Comparison of ENCODE assay signal across 1 mouse cellular context in the genomic region with DNA sequence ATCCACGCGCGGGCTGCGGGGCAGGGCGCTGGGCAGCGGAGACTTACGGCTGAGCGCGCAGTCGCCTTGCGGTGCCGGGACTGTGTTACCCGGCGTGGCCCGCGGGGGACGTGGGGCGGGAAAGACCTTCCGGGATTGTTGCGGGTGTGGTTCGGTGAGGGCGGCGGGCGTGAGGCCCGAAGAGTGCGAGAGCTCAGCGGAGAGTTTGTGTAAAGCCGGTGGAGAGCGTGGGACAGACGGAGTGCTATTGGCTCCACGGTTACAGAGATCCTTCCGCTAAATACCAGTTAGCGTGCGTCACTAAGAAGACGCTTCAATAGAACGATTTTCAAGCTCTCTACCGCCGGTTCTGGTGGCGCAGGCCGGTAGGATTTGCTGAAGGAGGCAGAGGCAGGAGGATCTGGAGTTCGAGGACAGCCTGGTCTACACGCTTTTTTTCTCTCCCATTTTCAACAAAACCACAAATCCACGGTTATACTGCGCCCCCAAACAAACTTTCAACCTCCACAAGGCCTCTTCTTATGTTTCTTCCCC.
TF ChIP-seq lines count a peak whose summit lies in the region.

No protein-coding gene starts in this region.

TF ChIP-seq in MEL, 35 proteins besides CTCF, POLR2A, EP300 and RAD21 (continued from another document):
- TF ChIP-seq ETS1 (IDR thresholded peaks at IDR 0.05; ENCODE audit: low read depth, low read length) (0 out of 2 replicates have a peak, but pooled peaks have one; percentile 38), NELFE (IDR thresholded peaks at IDR 0.05; ENCODE audit: low read depth, low read length) (peak; percentile 46), GABPA (IDR thresholded peaks at IDR 0.05; ENCODE audit: low read depth, low read length) (no peak), TBP (IDR thresholded peaks at IDR 0.05; ENCODE audit: low read depth, low read length) (peak; percentile 99), JUND (IDR thresholded peaks at IDR 0.05; ENCODE audit: low read depth, low read length) (no peak), KAT2A (conservative IDR thresholded peaks at IDR 0.05; ENCODE audit: low read depth, low read length) (peak; percentile 67; the same call in 1 of the 2 replicates), BHLHE40 (IDR thresholded peaks at IDR 0.05; ENCODE audit: borderline replicate concordance, low read depth, low read length) (no peak), ELF1 (IDR thresholded peaks at IDR 0.05; ENCODE audit: low read depth, low read length) (peak; percentile 47; the same call in 1 of the 2 replicates), SIN3A (IDR thresholded peaks at IDR 0.05; ENCODE audit: low read length) (0 out of 2 replicates have a peak, but pooled peaks have one; percentile 51), E2F4 (IDR thresholded peaks at IDR 0.05; ENCODE audit: borderline replicate concordance, low read depth, low read length) (peak; percentile 45; the same call in 1 of the 2 replicates), UBTF (IDR thresholded peaks at IDR 0.05; ENCODE audit: borderline replicate concordance, insufficient read depth, low read depth, low read length) (0 out of 2 replicates have a peak, but pooled peaks have one; percentile 59), MYB (IDR thresholded peaks at IDR 0.05; ENCODE audit: low read depth, low read length) (no peak), RCOR1 (IDR thresholded peaks at IDR 0.05; ENCODE audit: low read depth, low read length) (no peak), ZC3H11A (IDR thresholded peaks at IDR 0.05; ENCODE audit: low read depth, low read length) (no peak), ZNF384 (IDR thresholded peaks at IDR 0.05; ENCODE audit: low read depth, low read length) (no peak), MAFK (IDR thresholded peaks at IDR 0.05; ENCODE audit: borderline replicate concordance, low read depth, low read length) (peak; percentile 95), MXI1 (IDR thresholded peaks at IDR 0.05; ENCODE audit: low read depth, low read length) (peak; percentile 61), USF1 (IDR thresholded peaks at IDR 0.05; ENCODE audit: low read depth, low read length) (0 out of 2 replicates have a peak, but pooled peaks have one; percentile 3), MYC (IDR thresholded peaks at IDR 0.05; ENCODE audit: low read depth, low read length) (0 out of 2 replicates have a peak, but pooled peaks have one; percentile 13), TCF12 (IDR thresholded peaks at IDR 0.05; ENCODE audit: low read depth, low read length) (no peak), NRF1 (IDR thresholded peaks at IDR 0.05; ENCODE audit: insufficient read depth, low read depth, low read length, poor library complexity, severe bottlenecking) (0 out of 2 replicates have a peak, but pooled peaks have one; percentile 23)
